Mouse (Mus musculus) brain, embryonic 18.5 days (tissue): ENCODE results near the gene Ak7.

ENCODE experiments used
- DNase-seq: peaks from one replicate; pipeline ENCODE4 v3.0.0-alpha.2; 2012; ENCODE audit warnings: low read depth, low spot score

Ak7 gene

GRCm38 (mm10) chr12:105786113-105786512 is 80.3 kb downstream of the Ak7 start:
- DNase-seq = no peak

- DNase-seq = no peak
These were observed 81.8 kb downstream of the Ak7 start for GRCm38 (mm10) chr12:105787626-105788025.

- DNase-seq = no peak
These were observed 84.1 kb downstream of the Ak7 start for GRCm38 (mm10) chr12:105789885-105790284.

GRCm38 (mm10) chr12:105794896-105795295 is 89.1 kb downstream of the Ak7 start:
- DNase-seq = no peak

GRCm38 (mm10) chr12:105798001-105798400 is 92.2 kb downstream of the Ak7 start:
- no peak for DNase-seq

GRCm38 (mm10) chr12:105805790-105806189 is 100.0 kb downstream of the Ak7 start:
- DNase-seq = no peak

GRCm38 (mm10) chr12:105806205-105806604 is 100.4 kb downstream of the Ak7 start:
- DNase-seq = no peak

- no peak for DNase-seq
These were observed 101.6 kb downstream of the Ak7 start for GRCm38 (mm10) chr12:105807416-105807815.

- DNase-seq = no peak
These were observed 103.2 kb downstream of the Ak7 start for GRCm38 (mm10) chr12:105808945-105809344.

- DNase-seq = no peak
These were observed 104.8 kb downstream of the Ak7 start for GRCm38 (mm10) chr12:105810608-105811007.

- DNase-seq = no peak
These were observed 108.2 kb downstream of the Ak7 start for GRCm38 (mm10) chr12:105813957-105814356.

GRCm38 (mm10) chr12:105823472-105823871 is 117.7 kb downstream of the Ak7 start:
- no peak for DNase-seq

GRCm38 (mm10) chr12:105824743-105825142 is 119.0 kb downstream of the Ak7 start:
- no peak for DNase-seq

- DNase-seq = no peak
These were observed 119.5 kb downstream of the Ak7 start for GRCm38 (mm10) chr12:105825266-105825665.
